7 mouse cellular contexts compared by ENCODE assay signal in the genomic region with DNA sequence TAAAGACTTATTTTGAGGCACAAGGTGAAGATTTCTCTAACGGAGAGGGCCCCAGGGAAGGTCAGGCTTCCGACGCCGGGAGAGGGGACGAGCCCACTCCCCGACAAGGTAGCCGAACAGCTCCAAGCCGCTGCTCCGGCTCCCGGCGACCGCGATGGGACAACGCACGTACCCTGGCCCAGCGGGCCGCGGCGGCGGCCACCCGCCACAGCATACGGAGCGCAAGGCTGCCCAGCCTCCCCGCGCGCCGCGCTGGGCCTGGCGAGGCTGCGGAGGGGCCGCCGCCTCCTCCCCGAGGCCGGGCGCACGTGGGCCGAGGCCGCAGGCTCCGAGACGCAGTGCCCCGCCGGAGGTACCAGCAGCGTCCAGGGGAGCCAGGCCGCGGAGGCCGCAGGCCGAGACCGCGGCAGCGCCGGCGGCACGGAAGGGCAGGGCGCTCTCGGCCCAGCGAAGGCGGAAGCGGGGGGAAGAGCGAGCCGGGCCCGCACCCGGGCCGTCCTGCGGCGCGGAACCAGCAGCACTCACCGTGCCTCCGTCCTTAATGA. TPM values are rescaled to one million over a fixed set of nuclear protein-coding genes. Genes with fewer than 3 reads are reported as not detected.
DNase-seq lines count a peak whose midpoint lies in the region; ATAC-seq and TF ChIP-seq lines count a peak whose summit lies in the region.

No protein-coding gene starts in this region.

- peak overlapping the region; percentile 74 for H3K4me3 ChIP-seq in bone marrow, adult 2 months (replicated peaks; ENCODE audit: control insufficient read depth, low read depth, low read length)
- peak overlapping the region; percentile 88 for H3K4me3 ChIP-seq in intestine, embryonic 14.5 days (ENCODE audit: low read depth, low read length)
- H3K4me3 ChIP-seq in megakaryocyte, embryonic 14.5 days (replicated peaks) = peak overlapping the region; percentile 97

- peak overlapping the region; percentile 83 for H3K4me2 ChIP-seq in intestine, embryonic 14.5 days (ENCODE audit: low read length)

- H3K27ac ChIP-seq in bone marrow, adult 2 months (ENCODE audit: control insufficient read depth, insufficient read depth, low read depth, low read length, poor library complexity) = peak overlapping the region; percentile 97
- H3K27ac ChIP-seq in intestine, embryonic 14.5 days (ENCODE audit: low read depth) = peak overlapping the region; percentile 89

- under 1% methylated on average over 68 of the region's 68 CpGs for WGBS in bone marrow, adult 2 months
- WGBS in intestine, embryonic 14.5 days = 0% methylated on average over 60 of the region's 68 CpGs

- H3K4me1 ChIP-seq in bone marrow, adult 2 months (ENCODE audit: control insufficient read depth, insufficient read depth, low read length) = peaks cover 3% of the 10 kb centered on the region
- peaks cover 10% of the 10 kb centered on the region; the same call in 1 of the 2 replicates for H3K4me1 ChIP-seq in intestine, embryonic 14.5 days (replicated peaks; ENCODE audit: control insufficient read depth, insufficient read depth, low read length)
- peaks cover 53% of the 10 kb centered on the region for H3K4me1 ChIP-seq in megakaryocyte, embryonic 14.5 days

- no peak for TF ChIP-seq POLR2A in bone marrow, adult 2 months (IDR thresholded peaks at IDR 0.05; ENCODE audit: borderline replicate concordance, control insufficient read depth, low read depth, low read length)

- peak; percentile 24 for DNase-seq in layer of hippocampus, adult 11-12 months (ENCODE audit: low spot score)
- DNase-seq in layer of hippocampus, postnatal 10 days (ENCODE audit: low spot score in 2 of 2) = no peak
- DNase-seq in intestine, embryonic 14.5 days (ENCODE audit: low spot score) = no peak
- DNase-seq in retina, embryonic 14.5 days (ENCODE audit: low spot score) = no peak

- no peaks in the 10 kb centered on the region for H3K36me3 ChIP-seq in intestine, embryonic 14.5 days (ENCODE audit: control insufficient read depth, insufficient read depth, low read length)
- peaks cover 7% of the 10 kb centered on the region for H3K36me3 ChIP-seq in megakaryocyte, embryonic 14.5 days (replicated peaks; ENCODE audit: low read length)

- peak; percentile 50 for ATAC-seq in erythroid progenitor cell, adult 5-6 weeks (replicated peaks; ENCODE audit: low FRiP score, poor library complexity, severe bottlenecking)
- ATAC-seq in intestine, embryonic 14.5 days (replicated peaks; ENCODE audit: low FRiP score, low TSS enrichment, low read depth) = peak; percentile 87

- no peak for TF ChIP-seq CTCF in bone marrow, adult 2 months (IDR thresholded peaks at IDR 0.05; ENCODE audit: control insufficient read depth, insufficient read depth, low read length)

- H3K27me3 ChIP-seq in intestine, embryonic 14.5 days (replicated peaks; ENCODE audit: control insufficient read depth, insufficient read depth, low read length) = no peaks in the 10 kb centered on the region
- H3K27me3 ChIP-seq in megakaryocyte, embryonic 14.5 days (replicated peaks) = no peaks in the 10 kb centered on the region

- H3K9ac ChIP-seq in intestine, embryonic 14.5 days (ENCODE audit: low read length) = peak overlapping the region; percentile 89

- H3K9me3 ChIP-seq in intestine, embryonic 14.5 days (ENCODE audit: control insufficient read depth, low read length) = no peaks in the 10 kb centered on the region
- H3K9me3 ChIP-seq in megakaryocyte, embryonic 14.5 days = no peaks in the 10 kb centered on the region

RNA-seq across cellular contexts. Expression of a gene that starts 0.5 kb away (rescaled TPM):
- total RNA-seq in layer of hippocampus, postnatal 10 days (2021) = 10 to 100 TPM; 54.8 to 57.5 TPM
- 7.0 and 13.2 TPM in 2 replicates for polyA plus RNA-seq in bone marrow, adult 2 months (2011; ENCODE audit: insufficient read depth, insufficient read length, low replicate concordance, missing spikeins)
- total RNA-seq in erythroid progenitor cell, adult 5-6 weeks (2015; ENCODE audit: low replicate concordance) = 23.8 and 27.2 TPM in 2 replicates
- total RNA-seq in erythroid progenitor cell, adult 5-6 weeks (2017; ENCODE audit: low replicate concordance) = 40.2 and 42.2 TPM in 2 replicates
- 91.8 and 100 TPM in 2 replicates for polyA plus RNA-seq in intestine, embryonic 14.5 days (2014; fragmentation: Nextera tagmentation; extraction: Ambion mirVana)
- 7.1 TPM in 1 of 2 replicates, not detected in the other for polyA plus RNA-seq in megakaryocyte, embryonic 14.5 days (2012; ENCODE audit: insufficient read depth, low replicate concordance)

RNA-seq across cellular contexts. Expression of a gene that starts 19.1 kb away (rescaled TPM):
- total RNA-seq in layer of hippocampus, postnatal 10 days (2021) = not detected
- polyA plus RNA-seq in bone marrow, adult 2 months (2011; ENCODE audit: insufficient read depth, insufficient read length, low replicate concordance, missing spikeins) = not detected in 2 replicates
- total RNA-seq in erythroid progenitor cell, adult 5-6 weeks (2015; ENCODE audit: low replicate concordance) = not detected in 2 replicates
- not detected in 2 replicates for total RNA-seq in erythroid progenitor cell, adult 5-6 weeks (2017; ENCODE audit: low replicate concordance)
- not detected in 2 replicates for polyA plus RNA-seq in intestine, embryonic 14.5 days (2014; fragmentation: Nextera tagmentation; extraction: Ambion mirVana)
- polyA plus RNA-seq in megakaryocyte, embryonic 14.5 days (2012; ENCODE audit: insufficient read depth, low replicate concordance) = not detected in 2 replicates

RNA-seq across cellular contexts. Expression of a gene that starts 47.6 kb away (rescaled TPM):
- total RNA-seq in layer of hippocampus, postnatal 10 days (2021) = 10 to 100 TPM; 14.0 to 17.5 TPM
- 9.4 and 22.0 TPM in 2 replicates for polyA plus RNA-seq in bone marrow, adult 2 months (2011; ENCODE audit: insufficient read depth, insufficient read length, low replicate concordance, missing spikeins)
- 4.2 and 4.3 TPM in 2 replicates for total RNA-seq in erythroid progenitor cell, adult 5-6 weeks (2015; ENCODE audit: low replicate concordance)
- total RNA-seq in erythroid progenitor cell, adult 5-6 weeks (2017; ENCODE audit: low replicate concordance) = 17.5 and 22.0 TPM in 2 replicates
- polyA plus RNA-seq in intestine, embryonic 14.5 days (2014; fragmentation: Nextera tagmentation; extraction: Ambion mirVana) = 29.0 and 33.4 TPM in 2 replicates
- 0.64 and 6.4 TPM in 2 replicates for polyA plus RNA-seq in megakaryocyte, embryonic 14.5 days (2012; ENCODE audit: insufficient read depth, low replicate concordance)

RNA-seq across cellular contexts. Expression of a gene that starts 50.7 kb away (rescaled TPM):
- total RNA-seq in layer of hippocampus, postnatal 10 days (2021) = 10 to 100 TPM; 15.2 to 16.9 TPM
- 4.0 and 5.7 TPM in 2 replicates for polyA plus RNA-seq in bone marrow, adult 2 months (2011; ENCODE audit: insufficient read depth, insufficient read length, low replicate concordance, missing spikeins)
- 15.9 and 19.8 TPM in 2 replicates for total RNA-seq in erythroid progenitor cell, adult 5-6 weeks (2015; ENCODE audit: low replicate concordance)
- total RNA-seq in erythroid progenitor cell, adult 5-6 weeks (2017; ENCODE audit: low replicate concordance) = 28.3 and 37.6 TPM in 2 replicates
- polyA plus RNA-seq in intestine, embryonic 14.5 days (2014; fragmentation: Nextera tagmentation; extraction: Ambion mirVana) = 15.3 and 18.0 TPM in 2 replicates
- polyA plus RNA-seq in megakaryocyte, embryonic 14.5 days (2012; ENCODE audit: insufficient read depth, low replicate concordance) = 4.1 and 4.5 TPM in 2 replicates
